Mouse (Mus musculus): ENCODE data around the gene Ypel4.

DNA sequence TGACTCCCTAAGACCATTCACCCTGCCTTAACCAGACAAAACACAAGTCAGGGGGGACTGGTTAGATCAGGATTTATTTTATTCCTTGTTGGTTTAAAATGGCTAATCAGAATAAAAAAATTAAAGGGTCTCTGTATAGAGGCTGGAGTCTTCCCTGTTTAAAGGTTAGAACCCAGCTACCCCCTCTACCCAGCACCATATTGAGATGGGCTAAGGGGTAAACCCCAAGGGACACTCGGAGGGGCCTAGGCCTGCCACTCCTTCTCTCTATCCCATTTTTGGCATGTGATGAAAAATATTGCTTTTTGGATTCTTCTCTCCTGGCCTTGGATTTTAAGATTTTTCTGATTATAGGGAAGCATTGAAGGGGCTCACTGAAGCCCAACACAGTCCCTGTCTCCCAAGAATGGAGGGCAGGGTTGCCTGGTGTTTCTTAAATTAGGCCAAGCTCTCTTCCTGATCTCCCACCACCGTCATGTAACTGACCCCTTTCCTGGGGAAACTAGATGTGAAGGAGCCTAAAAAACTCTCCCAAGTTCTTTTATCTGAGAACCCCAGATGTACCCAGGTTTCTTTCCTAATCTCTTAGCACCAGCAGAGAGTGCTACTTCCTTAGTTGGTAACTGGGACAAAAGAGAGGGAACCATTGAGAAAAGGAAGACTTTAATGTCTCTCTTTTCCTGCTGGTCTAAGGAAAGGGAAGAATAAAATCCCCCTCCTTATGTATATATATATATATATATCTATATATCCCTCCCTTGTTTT is 45.6 kb upstream of the Ypel4 start:
- TF ChIP-seq CTCF (IDR thresholded peaks at IDR 0.05; ENCODE audit: insufficient read depth, low read length) (no peak), POLR2A (IDR thresholded peaks at IDR 0.05; ENCODE audit: borderline replicate concordance, extremely low read depth, low read depth, low read length) (no peak)
